Mouse (Mus musculus) v-Abl transformed pro-B cells (cell line): ENCODE data around the gene C1ra.
"Not testable (repeated sequence)": the region's sequence is repeated elsewhere in the genome, so short reads cannot be mapped to it uniquely, and the experiment has no call there.

Source experiments
- in situ Hi-C, 2 experiments: fragments of 400-800 bp; cut with MboI; formaldehyde crosslinking; loops; one replicate each; pipeline ENCODE4 v1.15.1; 2025; ENCODE audit not compliant: unreplicated experiment in 2 of 2

Gene C1ra

GRCm38 (mm10) chr6:124484851-124485250 lies 27.4 kb upstream of the C1ra start:
- in situ Hi-C loops: no loop called here

- in situ Hi-C loops: no loop called here
Measured at GRCm38 (mm10) chr6:124485414-124486144, 26.6 kb upstream of the C1ra start.

- in situ Hi-C loops: no loop called here
Measured at GRCm38 (mm10) chr6:124487509-124487908, 24.7 kb upstream of the C1ra start.

GRCm38 (mm10) chr6:124488952-124489351 lies 23.3 kb upstream of the C1ra start:
- in situ Hi-C loops: no loop called here

GRCm38 (mm10) chr6:124491427-124491826 lies 20.8 kb upstream of the C1ra start:
- in situ Hi-C loops: no loop called here

GRCm38 (mm10) chr6:124492842-124493561 lies 19.2 kb upstream of the C1ra start, which contains the start of gene C1rl:
TSS of gene C1rl (plus strand) at chr6:124493113.
- in situ Hi-C loops: no loop called here

GRCm38 (mm10) chr6:124493886-124494285 lies 18.3 kb upstream of the C1ra start:
- in situ Hi-C loops: no loop called here

- in situ Hi-C loops: no loop called here
Measured at GRCm38 (mm10) chr6:124496054-124496453, 16.2 kb upstream of the C1ra start.

- in situ Hi-C loops: loop anchor here (10.0 kb wide), 1 partner anchor 265 kb away; the partner anchor contains the start of gene Eno2 (in 2 of the 2)
Measured at GRCm38 (mm10) chr6:124499914-124500566, 12.2 kb upstream of the C1ra start.

- in situ Hi-C loops: loop anchor here (10.0 kb wide), 1 partner anchor 263 kb away; the partner anchor contains the start of gene Eno2 (in 2 of the 2)
Measured at GRCm38 (mm10) chr6:124501473-124501872, 10.7 kb upstream of the C1ra start.

- in situ Hi-C loops: loop anchor here (10.0 kb wide), 1 partner anchor 263 kb away; the partner anchor contains the start of gene Eno2 (in 2 of the 2)
Measured at GRCm38 (mm10) chr6:124502021-124502420, 10.2 kb upstream of the C1ra start.

GRCm38 (mm10) chr6:124505028-124505427 lies 7.2 kb upstream of the C1ra start:
- in situ Hi-C loops: loop anchor here (10.0 kb wide), 1 partner anchor 260 kb away; the partner anchor contains the start of gene Eno2 (in 2 of the 2)

- in situ Hi-C loops: loop anchor here (10.0 kb wide), 1 partner anchor 258 kb away; the partner anchor contains the start of gene Eno2 (in 2 of the 2)
Measured at GRCm38 (mm10) chr6:124506991-124507390, 5.2 kb upstream of the C1ra start.

- in situ Hi-C loops: loop anchor here (10.0 kb wide), 1 partner anchor 257 kb away; the partner anchor contains the start of gene Eno2 (in 2 of the 2)
Measured at GRCm38 (mm10) chr6:124508292-124508691, 3.9 kb upstream of the C1ra start.

- in situ Hi-C loops: loop anchor here (10.0 kb wide), 1 partner anchor 256 kb away; the partner anchor contains the start of gene Eno2 (in 2 of the 2)
Measured at GRCm38 (mm10) chr6:124509192-124509591, 3.0 kb upstream of the C1ra start.

- in situ Hi-C loops: no loop called here
Measured at GRCm38 (mm10) chr6:124511936-124512335, 269 bp upstream of the C1ra start.

- in situ Hi-C loops: not testable (repeated sequence)
Measured at GRCm38 (mm10) chr6:124517733-124518132, 5.5 kb downstream of the C1ra start.

GRCm38 (mm10) chr6:124522082-124522481 lies 9.9 kb downstream of the C1ra start:
- in situ Hi-C loops: not testable (repeated sequence)

- in situ Hi-C loops: no loop called here
Measured at GRCm38 (mm10) chr6:124527881-124528280, 15.7 kb downstream of the C1ra start.

GRCm38 (mm10) chr6:124531077-124531476 lies 18.9 kb downstream of the C1ra start:
- in situ Hi-C loops: no loop called here
